Mouse (Mus musculus): ENCODE data around the gene Lmf1.

Lmf1 gene

GRCm38 (mm10) chr17:25604234-25604633, 25.3 kb downstream of the Lmf1 start:
- DNase-seq (ENCODE audit: low read depth), result no peak

- DNase-seq (ENCODE audit: low read depth), result no peak
These were observed 29.4 kb downstream of the Lmf1 start for GRCm38 (mm10) chr17:25608137-25608785.

- DNase-seq (ENCODE audit: low read depth), result no peak
These were observed 30.1 kb downstream of the Lmf1 start for GRCm38 (mm10) chr17:25608821-25609505.

- DNase-seq (ENCODE audit: low read depth), result no peak
These were observed 30.6 kb downstream of the Lmf1 start for GRCm38 (mm10) chr17:25609506-25609828.

GRCm38 (mm10) chr17:25610151-25610550, 31.3 kb downstream of the Lmf1 start:
- DNase-seq (ENCODE audit: low read depth), result no peak

- DNase-seq (ENCODE audit: low read depth), result no peak
These were observed 33.7 kb downstream of the Lmf1 start for GRCm38 (mm10) chr17:25612537-25612936.

GRCm38 (mm10) chr17:25613323-25613722, 34.4 kb downstream of the Lmf1 start:
- no peak for DNase-seq (ENCODE audit: low read depth)

GRCm38 (mm10) chr17:25614723-25615510, 36.0 kb downstream of the Lmf1 start:
- DNase-seq (ENCODE audit: low read depth), result no peak

GRCm38 (mm10) chr17:25618508-25619056, 39.7 kb downstream of the Lmf1 start:
- DNase-seq (ENCODE audit: low read depth), result no peak

GRCm38 (mm10) chr17:25623441-25623840, 44.6 kb downstream of the Lmf1 start:
- DNase-seq (ENCODE audit: low read depth), result no peak

GRCm38 (mm10) chr17:25623935-25624334, 45.0 kb downstream of the Lmf1 start:
- DNase-seq (ENCODE audit: low read depth), result no peak

- no peak for DNase-seq (ENCODE audit: low read depth)
These were observed 45.7 kb downstream of the Lmf1 start for GRCm38 (mm10) chr17:25624446-25625119.

- no peak for DNase-seq (ENCODE audit: low read depth)
These were observed 46.4 kb downstream of the Lmf1 start for GRCm38 (mm10) chr17:25625282-25625681.

GRCm38 (mm10) chr17:25626196-25627043, 47.5 kb downstream of the Lmf1 start:
- no peak for DNase-seq (ENCODE audit: low read depth)

- no peak for DNase-seq (ENCODE audit: low read depth)
These were observed 51.4 kb downstream of the Lmf1 start for GRCm38 (mm10) chr17:25630313-25630712.

GRCm38 (mm10) chr17:25634070-25634469, 55.2 kb downstream of the Lmf1 start:
- no peak for DNase-seq (ENCODE audit: low read depth)

- no peak for DNase-seq (ENCODE audit: low read depth)
These were observed 56.5 kb downstream of the Lmf1 start for GRCm38 (mm10) chr17:25635387-25635786.

GRCm38 (mm10) chr17:25635806-25636205, 56.9 kb downstream of the Lmf1 start:
- no peak for DNase-seq (ENCODE audit: low read depth)

GRCm38 (mm10) chr17:25637986-25638385, 59.1 kb downstream of the Lmf1 start:
- no peak for DNase-seq (ENCODE audit: low read depth)

GRCm38 (mm10) chr17:25638442-25638841, 59.6 kb downstream of the Lmf1 start:
- DNase-seq (ENCODE audit: low read depth), result no peak

GRCm38 (mm10) chr17:25640956-25641355, 62.1 kb downstream of the Lmf1 start:
- DNase-seq (ENCODE audit: low read depth), result no peak

All from naive thymus-derived CD4-positive, alpha-beta T cell, adult 2 months (primary cell).